ENCODE assay signal across 21 mouse cellular contexts in genomic region chrX:69811798-69812197, GRCm38 (mm10).
DNase-seq lines count a peak whose midpoint lies in the region; ATAC-seq and TF ChIP-seq lines count a peak whose summit lies in the region.
"Had no signal": no experiment of that assay in that cellular context is flagged by ENCODE, and none has a peak within 500 bp of the region (broad histone marks: within the 10 kb centered on the region; RNA-seq: fewer than 3 reads in every experiment).

No protein-coding gene starts in this region.

- ATAC-seq in forebrain, embryonic 15.5 days (replicated peaks): peak; percentile 55
- ATAC-seq in forebrain, embryonic 12.5 days (ENCODE audit: low FRiP score): no peak
- ATAC-seq in midbrain, postnatal 0 days (ENCODE audit: low FRiP score): no peak
- ATAC-seq in midbrain, embryonic 16.5 days: no peak
- ATAC-seq: activated CD4-positive, CD25-positive, alpha-beta regulatory T cell, adult 4 months; hindbrain, postnatal 0 days; Patski had no signal

- peak; percentile 3 for DNase-seq in midbrain, postnatal 0 days (ENCODE audit: low spot score)
- peak; percentile 10 for DNase-seq in layer of hippocampus, adult 9-10 months (ENCODE audit: low spot score)
- DNase-seq in heart, postnatal 4 days: no peak
- DNase-seq in cerebellum, adult 9-10 months: no peak
- DNase-seq: adrenal gland, postnatal 25 days; cerebellum, adult 11 months; cerebellum, adult 8-10 months; cerebellum, postnatal 25 days; gastrocnemius, postnatal 36 days; heart, adult 11 months; heart, postnatal 10 days had no signal

- H3K27ac ChIP-seq in forebrain, embryonic 15.5 days (replicated peaks): no peak overlapping the region
- H3K27ac ChIP-seq in forebrain, embryonic 12.5 days: no peak overlapping the region
- H3K27ac ChIP-seq in midbrain, postnatal 0 days (ENCODE audit: low read depth, low read length): no peak overlapping the region
- no peak overlapping the region for H3K27ac ChIP-seq in midbrain, embryonic 16.5 days (ENCODE audit: low read length)
- H3K27ac ChIP-seq: embryonic facial prominence, embryonic 12.5 days; heart, embryonic 10.5 days; hindbrain, embryonic 13.5 days; hindbrain, postnatal 0 days had no signal

- WGBS in forebrain, embryonic 15.5 days: 50% methylated on average over 4 of the region's 4 CpGs
- 69% methylated on average over 4 of the region's 4 CpGs for WGBS in forebrain, embryonic 12.5 days
- 88% methylated on average over 4 of the region's 4 CpGs for WGBS in midbrain, postnatal 0 days
- WGBS in midbrain, embryonic 16.5 days: 77% methylated on average over 4 of the region's 4 CpGs

- no peak overlapping the region for H3K4me2 ChIP-seq in forebrain, embryonic 15.5 days (replicated peaks)
- no peak overlapping the region for H3K4me2 ChIP-seq in forebrain, embryonic 12.5 days
- H3K4me2 ChIP-seq in midbrain, postnatal 0 days (ENCODE audit: low read depth, low read length, poor library complexity, severe bottlenecking): no peak overlapping the region
- no peak overlapping the region for H3K4me2 ChIP-seq in midbrain, embryonic 16.5 days (ENCODE audit: low read length)
- H3K4me2 ChIP-seq: embryonic facial prominence, embryonic 12.5 days; hindbrain, embryonic 13.5 days had no signal

- H3K9me3 ChIP-seq in forebrain, embryonic 15.5 days: no peaks in the 10 kb centered on the region
- H3K9me3 ChIP-seq in forebrain, embryonic 12.5 days: no peaks in the 10 kb centered on the region
- H3K9me3 ChIP-seq in midbrain, postnatal 0 days (ENCODE audit: low read length): no peaks in the 10 kb centered on the region
- no peaks in the 10 kb centered on the region for H3K9me3 ChIP-seq in midbrain, embryonic 16.5 days (replicated peaks; ENCODE audit: control insufficient read depth, low read length, poor library complexity, severe bottlenecking)
- H3K9me3 ChIP-seq: embryonic facial prominence, embryonic 12.5 days; heart, embryonic 10.5 days; hindbrain, embryonic 13.5 days had no signal

- H3K27me3 ChIP-seq in forebrain, embryonic 15.5 days: no peaks in the 10 kb centered on the region
- no peaks in the 10 kb centered on the region for H3K27me3 ChIP-seq in forebrain, embryonic 12.5 days
- H3K27me3 ChIP-seq in midbrain, postnatal 0 days (ENCODE audit: insufficient read depth, low read length): no peaks in the 10 kb centered on the region
- no peaks in the 10 kb centered on the region for H3K27me3 ChIP-seq in midbrain, embryonic 16.5 days (ENCODE audit: control insufficient read depth, insufficient read depth, low read depth, low read length)
- H3K27me3 ChIP-seq: CH12.LX; embryonic facial prominence, embryonic 12.5 days; hindbrain, embryonic 13.5 days had no signal

- H3K36me3 ChIP-seq in forebrain, embryonic 15.5 days: no peaks in the 10 kb centered on the region
- H3K36me3 ChIP-seq in forebrain, embryonic 12.5 days (replicated peaks): no peaks in the 10 kb centered on the region
- H3K36me3 ChIP-seq in midbrain, postnatal 0 days (ENCODE audit: insufficient read depth, low read length): no peaks in the 10 kb centered on the region
- no peaks in the 10 kb centered on the region for H3K36me3 ChIP-seq in midbrain, embryonic 16.5 days (ENCODE audit: control insufficient read depth, insufficient read depth, low read length)
- H3K36me3 ChIP-seq: embryonic facial prominence, embryonic 12.5 days; heart, embryonic 10.5 days; hindbrain, embryonic 13.5 days had no signal

- no peak overlapping the region for H3K9ac ChIP-seq in forebrain, embryonic 15.5 days (replicated peaks)
- H3K9ac ChIP-seq in forebrain, embryonic 12.5 days: no peak overlapping the region
- H3K9ac ChIP-seq in midbrain, postnatal 0 days (replicated peaks; ENCODE audit: low read length, poor library complexity, severe bottlenecking): no peak overlapping the region
- no peak overlapping the region for H3K9ac ChIP-seq in midbrain, embryonic 16.5 days (ENCODE audit: low read depth, low read length)
- H3K9ac ChIP-seq: embryonic facial prominence, embryonic 12.5 days; hindbrain, embryonic 13.5 days had no signal

- H3K4me1 ChIP-seq in forebrain, embryonic 15.5 days: no peaks in the 10 kb centered on the region
- H3K4me1 ChIP-seq in forebrain, embryonic 12.5 days: no peaks in the 10 kb centered on the region
- no peaks in the 10 kb centered on the region for H3K4me1 ChIP-seq in midbrain, postnatal 0 days (ENCODE audit: insufficient read depth, low read length)
- H3K4me1 ChIP-seq in midbrain, embryonic 16.5 days (ENCODE audit: control insufficient read depth, insufficient read depth, low read length): no peaks in the 10 kb centered on the region
- H3K4me1 ChIP-seq: embryonic facial prominence, embryonic 12.5 days; heart, embryonic 10.5 days; hindbrain, embryonic 13.5 days had no signal

- no peak for TF ChIP-seq CTCF in midbrain, postnatal 0 days (IDR thresholded peaks at IDR 0.05)

- no peak overlapping the region for H3K4me3 ChIP-seq in forebrain, embryonic 15.5 days
- no peak overlapping the region for H3K4me3 ChIP-seq in forebrain, embryonic 12.5 days (replicated peaks)
- no peak overlapping the region for H3K4me3 ChIP-seq in midbrain, postnatal 0 days (ENCODE audit: low read depth, low read length)
- H3K4me3 ChIP-seq in midbrain, embryonic 16.5 days (ENCODE audit: low read depth, low read length): no peak overlapping the region
- H3K4me3 ChIP-seq: embryonic facial prominence, embryonic 12.5 days; heart, embryonic 10.5 days; hindbrain, embryonic 13.5 days had no signal

Comparison
In these comparisons a context has a peak if more than half of its experiments do, and no peak if none do; other contexts are left out.
1. DNase-seq: peak in midbrain, postnatal 0 days (single experiment) and layer of hippocampus, adult 9-10 months (single experiment); none in heart, postnatal 4 days (single experiment) and cerebellum, adult 9-10 months (single experiment).